Mouse (Mus musculus) thymus, postnatal 0 days (tissue): ENCODE measurements around the gene Ftl1. TPM values are rescaled to one million over a fixed set of nuclear protein-coding genes. Genes with fewer than 3 reads are reported as not detected.
A peak's percentile ranks its signal among the peaks of the same experiment; 100 is the strongest.

Experiments used
- DNase-seq: peaks from one replicate; pipeline ENCODE4 v3.0.0-alpha.2; 2015; ENCODE audit warnings: low spot score
- polyA plus RNA-seq: library from polyadenylated mRNA; unstranded; fragments of >200 nt; fragmentation: Nextera tagmentation; extraction: Ambion mirVana; gene quantifications from 2 replicates; pipeline ENCODE4 v1.2.1, GENCODE M21; 2015

The Ftl1 gene
- polyA plus RNA-seq, 1 experiment from 2014 or later = 3,702 TPM

- DNase-seq = peak; percentile 83
Observed at GRCm38 (mm10) chr7:45451344-45451982, 8.2 kb downstream of the Ftl1 start.

DNA sequence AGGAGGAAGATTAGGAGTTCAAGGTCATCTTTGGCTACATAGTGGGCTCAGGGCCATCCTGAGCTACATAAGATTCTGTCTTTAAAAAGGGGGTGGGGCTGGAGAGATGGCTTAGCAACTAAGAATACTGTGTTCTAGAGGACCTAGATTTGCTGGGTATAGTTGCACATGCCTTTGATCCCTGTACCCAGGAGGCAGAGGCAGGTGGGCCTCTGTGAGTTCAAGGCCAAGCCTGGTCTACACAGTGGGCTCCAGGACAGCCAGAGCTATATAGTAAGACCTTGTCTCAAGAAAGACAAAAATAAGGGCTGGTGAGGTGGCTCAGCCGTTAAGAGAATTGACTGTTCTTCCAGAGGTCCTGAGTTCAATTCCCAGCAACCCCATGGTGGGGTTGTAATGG lies 9.7 kb downstream of the Ftl1 start:
- no peak for DNase-seq

DNA sequence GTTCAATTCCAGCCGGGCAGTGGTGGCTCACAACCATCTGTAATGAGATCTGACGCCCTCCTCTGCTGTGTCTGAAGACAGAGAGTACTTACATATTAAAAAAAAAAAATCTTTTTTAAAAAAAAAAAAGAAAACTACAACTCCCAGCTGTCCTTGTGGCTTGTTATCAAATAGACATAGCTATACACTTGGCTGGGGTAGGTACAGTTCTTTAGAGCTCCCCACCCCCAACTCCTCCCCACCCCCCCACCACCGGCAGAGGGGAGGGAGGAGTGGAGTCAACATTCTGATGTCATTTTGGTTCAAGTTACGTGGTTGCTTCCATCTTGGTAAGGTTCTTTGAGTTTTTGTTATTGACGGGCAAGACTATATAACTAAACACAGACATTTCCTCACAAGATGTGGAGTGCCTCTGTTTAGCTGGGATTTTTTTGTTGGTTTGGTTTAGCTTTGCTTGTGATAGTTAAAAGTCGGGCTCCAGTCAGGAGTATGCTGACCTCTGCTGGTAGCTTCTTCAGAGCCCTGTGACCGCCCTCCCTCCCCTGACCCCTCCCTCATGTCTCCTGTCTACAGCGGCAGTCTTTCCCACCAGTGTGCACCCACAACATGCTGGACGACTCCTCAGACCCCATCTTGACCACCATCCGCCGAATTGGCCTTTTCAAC lies 12.2 kb downstream of the Ftl1 start:
- DNase-seq = peak; percentile 33

DNA sequence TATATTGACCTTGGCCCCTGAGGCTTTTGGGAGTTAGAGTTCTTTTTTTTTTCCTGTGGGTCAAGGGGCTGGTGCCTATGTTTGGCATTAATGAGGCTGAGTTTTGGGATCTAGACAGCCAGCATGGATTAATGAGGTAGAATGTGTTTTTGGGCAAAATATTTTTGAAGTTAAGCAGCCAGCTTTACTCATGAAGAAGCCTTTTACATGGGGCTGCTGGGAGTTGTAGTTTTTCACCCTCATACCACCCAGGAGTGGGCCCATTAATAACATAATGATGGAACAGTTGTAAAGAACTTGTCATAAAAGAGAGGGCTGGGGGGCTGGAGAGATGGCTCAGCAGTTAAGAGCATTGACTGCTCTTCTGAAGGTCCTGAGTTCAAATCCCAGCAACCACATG lies 13.1 kb downstream of the Ftl1 start:
- DNase-seq = no peak

GRCm38 (mm10) chr7:45443526-45444420 lies 15.9 kb downstream of the Ftl1 start:
- no peak for DNase-seq

DNA sequence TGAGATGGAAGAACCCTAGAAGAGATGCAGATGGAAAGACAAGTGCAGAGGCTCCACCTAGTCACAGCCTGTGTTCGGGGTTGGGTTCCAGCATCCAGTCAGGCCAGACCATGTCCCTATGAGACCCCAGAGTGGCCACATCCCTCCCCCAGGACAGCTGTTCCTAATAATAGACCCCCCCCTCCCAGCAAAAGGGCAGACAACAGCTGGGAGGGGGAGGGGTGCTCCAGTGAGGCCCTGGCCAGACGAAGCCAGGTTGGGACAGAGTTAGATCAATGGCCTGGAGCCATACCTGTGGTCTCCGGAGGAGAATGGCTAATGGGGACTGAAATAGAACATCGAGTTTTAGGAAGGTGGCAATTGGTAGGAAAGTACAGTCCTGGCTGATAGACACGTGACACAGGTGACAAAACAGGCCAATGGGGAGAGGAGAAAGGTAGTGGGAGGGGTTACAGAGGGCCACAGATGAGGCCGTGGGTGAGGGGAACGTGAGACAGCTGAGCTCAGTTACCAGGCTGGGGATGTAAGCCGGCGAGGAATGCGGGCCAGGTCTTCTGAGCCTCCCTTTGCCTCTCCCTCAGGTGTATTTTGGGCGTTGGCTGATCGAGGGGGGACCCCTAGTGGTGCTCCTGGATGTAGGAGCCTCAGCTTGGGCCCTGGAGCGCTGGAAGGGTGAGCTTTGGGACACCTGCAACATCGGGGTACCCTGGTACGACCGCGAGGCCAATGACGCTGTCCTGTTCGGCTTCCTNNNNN lies 22.0 kb downstream of the Ftl1 start, which contains the start of gene Ruvbl2:
Ruvbl2 (minus strand) TSS at position 576 of the 756 bp plus-strand sequence.
- DNase-seq = peak; percentile 13

DNA sequence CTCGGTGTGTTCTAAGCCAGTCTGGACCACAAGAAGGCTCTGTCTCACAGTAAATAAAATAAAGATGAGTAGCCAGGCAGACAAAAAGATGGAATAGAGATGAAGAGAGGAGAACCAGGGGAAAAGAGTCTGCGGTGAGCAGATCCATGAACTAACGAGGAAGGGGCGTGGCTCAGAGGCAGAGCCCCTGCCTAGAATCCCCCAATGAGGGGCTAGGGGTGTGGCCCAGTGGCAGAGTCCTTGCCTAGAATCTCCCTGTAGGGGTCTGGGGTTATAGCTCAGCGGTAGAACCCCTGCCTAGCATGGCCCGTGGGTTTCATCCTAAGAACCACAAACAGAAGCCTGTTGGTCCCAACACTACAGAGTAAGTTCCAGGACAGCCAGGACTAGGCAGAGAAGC lies 22.6 kb downstream of the Ftl1 start:
- no peak for DNase-seq

DNA sequence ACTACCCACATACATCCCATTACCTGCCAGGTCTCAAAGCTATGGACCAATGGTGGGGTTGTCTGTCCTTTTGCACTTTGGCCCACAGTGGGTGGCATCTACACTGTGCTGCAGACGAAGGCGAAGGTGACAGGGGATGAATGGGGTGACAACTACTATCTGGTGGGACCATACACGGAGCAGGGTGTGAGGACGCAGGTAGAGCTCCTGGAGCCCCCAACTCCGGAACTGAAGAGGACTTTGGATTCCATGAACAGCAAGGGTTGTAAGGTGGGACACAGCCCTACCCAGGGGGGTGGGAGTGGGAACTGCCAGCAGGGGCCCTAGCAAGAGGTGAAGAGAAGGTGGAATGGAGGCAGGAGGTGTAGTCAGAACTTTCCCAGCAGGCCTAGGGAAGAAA lies 23.2 kb downstream of the Ftl1 start:
- no peak for DNase-seq

DNA sequence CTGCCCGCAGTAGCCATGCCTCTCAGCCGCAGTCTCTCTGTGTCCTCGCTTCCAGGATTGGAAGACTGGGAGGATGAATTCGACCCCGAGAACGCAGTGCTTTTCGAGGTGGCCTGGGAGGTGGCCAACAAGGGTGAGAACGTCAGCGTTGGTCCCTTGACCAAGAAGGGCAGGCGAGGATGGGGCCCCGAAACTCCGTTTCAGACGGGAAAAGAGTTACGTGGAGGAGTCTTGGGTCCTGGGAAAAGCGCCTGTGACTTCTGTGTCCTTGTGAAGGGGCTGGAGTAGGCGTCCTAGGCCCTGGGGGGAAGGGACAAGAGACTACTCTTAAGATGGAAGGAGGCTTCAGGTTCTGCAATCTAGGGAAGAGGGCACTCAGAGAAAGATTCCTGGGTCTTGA lies 24.6 kb downstream of the Ftl1 start:
- no peak for DNase-seq

GRCm38 (mm10) chr7:45434203-45435015 lies 25.3 kb downstream of the Ftl1 start, which contains the start of gene Gys1:
TSS of gene Gys1 (plus strand) at chr7:45434844.
- DNase-seq = peak; percentile 100

GRCm38 (mm10) chr7:45433835-45434202 lies 25.9 kb downstream of the Ftl1 start:
- DNase-seq = no peak

GRCm38 (mm10) chr7:45426556-45426955 lies 33.1 kb downstream of the Ftl1 start:
- no peak for DNase-seq

GRCm38 (mm10) chr7:45421194-45421593 lies 38.5 kb downstream of the Ftl1 start:
- no peak for DNase-seq

- no peak for DNase-seq
Observed at GRCm38 (mm10) chr7:45420615-45420919, 39.1 kb downstream of the Ftl1 start, which contains the start of gene Lhb. TSS of gene Lhb (plus strand) at chr7:45420820.

DNA sequence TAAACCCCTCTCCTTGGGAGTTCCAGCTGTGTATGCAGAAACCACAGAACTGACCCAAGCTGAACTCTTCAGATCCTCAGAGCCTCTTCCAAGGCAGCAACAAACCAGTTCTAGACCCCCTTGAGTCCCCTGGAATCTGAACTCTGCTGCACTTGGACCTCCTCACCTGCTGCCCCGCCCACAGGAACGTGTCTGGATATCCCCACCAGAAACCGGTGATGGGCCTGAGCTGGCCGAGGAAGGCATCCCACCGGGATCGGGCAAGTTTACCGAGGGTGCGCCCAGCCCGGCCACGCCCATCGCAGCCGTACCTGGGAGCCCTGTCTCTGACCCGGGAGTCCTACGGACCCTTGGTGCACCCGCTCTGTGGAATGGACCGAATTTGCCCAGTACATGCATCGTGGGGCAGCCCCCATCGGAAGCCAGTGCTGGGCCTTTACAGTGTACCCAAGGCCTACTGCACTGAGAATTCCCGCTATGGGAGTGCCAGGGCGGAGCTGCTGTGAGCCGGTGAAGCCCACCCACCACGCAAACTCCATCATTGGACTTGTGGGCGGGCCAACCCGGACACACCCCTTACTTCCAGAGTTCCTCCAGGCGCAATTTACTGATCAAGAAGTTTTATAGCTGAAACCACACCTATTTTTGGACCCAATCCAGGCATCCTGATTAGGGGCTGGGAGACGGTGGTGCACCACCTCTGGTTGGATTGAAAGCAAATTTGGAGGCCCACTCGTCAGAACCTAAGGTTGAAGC lies 39.6 kb downstream of the Ftl1 start:
- DNase-seq = no peak

DNA sequence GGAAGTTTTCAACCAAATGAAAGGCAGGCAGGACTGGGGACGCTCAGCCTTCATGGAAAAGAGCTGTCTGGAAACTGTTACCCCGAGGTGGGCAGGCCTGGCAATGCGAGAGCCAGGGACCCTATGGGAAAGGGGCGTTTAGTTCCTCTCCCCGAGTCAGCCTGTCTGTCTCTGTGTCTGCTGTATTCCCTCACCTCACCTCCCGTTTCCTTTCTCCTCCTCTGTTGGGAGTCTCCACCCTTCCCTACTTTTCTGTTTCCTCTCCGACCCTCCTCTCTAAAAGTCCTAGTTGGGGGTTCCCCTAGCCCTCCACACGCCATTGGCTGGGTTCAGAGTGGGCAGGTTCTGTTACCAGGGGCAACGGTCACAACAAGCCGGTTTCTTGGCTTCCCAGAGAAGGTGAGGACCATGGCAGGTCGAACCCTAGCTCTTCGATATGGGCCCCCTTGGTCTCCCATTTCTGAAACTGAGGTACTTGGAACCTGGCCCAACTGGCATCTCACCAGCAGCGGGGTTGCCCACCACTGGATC lies 41.7 kb downstream of the Ftl1 start:
- DNase-seq = no peak

GRCm38 (mm10) chr7:45415636-45416035 lies 44.0 kb downstream of the Ftl1 start:
- peak; percentile 38 for DNase-seq

- no peak for DNase-seq
Observed at GRCm38 (mm10) chr7:45414740-45415224, 44.9 kb downstream of the Ftl1 start.
